Comparison of ENCODE assay signal across 17 mouse cellular contexts in genomic region chr11:79196876-79197845, GRCm38 (mm10). TPM values are rescaled to one million over a fixed set of nuclear protein-coding genes. Genes with fewer than 3 reads are reported as not detected.
DNase-seq lines count a peak whose midpoint lies in the region; ATAC-seq and TF ChIP-seq lines count a peak whose summit lies in the region.
"Had no signal": no experiment of that assay in that cellular context is flagged by ENCODE, and none has a peak within 500 bp of the region (broad histone marks: within the 10 kb centered on the region; RNA-seq: fewer than 3 reads in every experiment).

No protein-coding gene starts in this region.

- WGBS in heart, embryonic 16.5 days = 67% methylated on average over 13 of the region's 13 CpGs
- WGBS in heart, adult 2 months = 76% methylated on average over 13 of the region's 13 CpGs

- TF ChIP-seq CTCF in heart, adult 2 months (IDR thresholded peaks at IDR 0.05) = no peak
- no peak for TF ChIP-seq CTCF in C2C12 (IDR thresholded peaks at IDR 0.05; ENCODE audit: control insufficient read depth, insufficient read depth, insufficient read length)
- TF ChIP-seq CTCF in left cerebral cortex, adult 2 months (IDR thresholded peaks at IDR 0.05) = no peak

- H3ac ChIP-seq in C2C12 (ENCODE audit: control insufficient read depth, insufficient read length, low read depth) = peak overlapping the region; percentile 51

- H3K79me3 ChIP-seq in C2C12 (ENCODE audit: low read depth) = no peaks in the 10 kb centered on the region

- H3K27me3 ChIP-seq in heart, embryonic 16.5 days (ENCODE audit: control insufficient read depth, insufficient read depth, low read length) = no peaks in the 10 kb centered on the region
- no peaks in the 10 kb centered on the region for H3K27me3 ChIP-seq in heart, adult 2 months (ENCODE audit: control insufficient read depth, insufficient read depth, low read length)
- no peaks in the 10 kb centered on the region for H3K27me3 ChIP-seq in C2C12 (ENCODE audit: control insufficient read depth, insufficient read depth, insufficient read length)
- H3K27me3 ChIP-seq: forebrain, embryonic 13.5 days; liver, embryonic 15.5 days; neural tube, embryonic 15.5 days had no signal

- H3K27ac ChIP-seq in heart, embryonic 16.5 days (ENCODE audit: low read length) = peak overlapping the region; percentile 52
- H3K27ac ChIP-seq in heart, adult 2 months = no peak overlapping the region
- H3K27ac ChIP-seq in left cerebral cortex, adult 2 months = no peak overlapping the region
- H3K27ac ChIP-seq: forebrain, embryonic 13.5 days; hindbrain, embryonic 14.5 days; liver, embryonic 15.5 days; neural tube, embryonic 15.5 days had no signal

- no peaks in the 10 kb centered on the region for H3K79me2 ChIP-seq in heart, adult 2 months (replicated peaks; ENCODE audit: control insufficient read depth, insufficient read depth, low read length)
- H3K79me2 ChIP-seq in C2C12 (ENCODE audit: control insufficient read depth, insufficient read depth) = no peaks in the 10 kb centered on the region

- H3K36me3 ChIP-seq in heart, embryonic 16.5 days (ENCODE audit: control insufficient read depth, insufficient read depth) = no peaks in the 10 kb centered on the region
- no peaks in the 10 kb centered on the region for H3K36me3 ChIP-seq in heart, adult 2 months (ENCODE audit: control insufficient read depth, insufficient read depth, low read length)
- no peaks in the 10 kb centered on the region for H3K36me3 ChIP-seq in C2C12 (ENCODE audit: control insufficient read depth, insufficient read depth)
- H3K36me3 ChIP-seq: liver, embryonic 15.5 days; neural tube, embryonic 15.5 days had no signal

- H3K4me1 ChIP-seq in heart, embryonic 16.5 days (ENCODE audit: control insufficient read depth, insufficient read depth, low read length) = peaks cover 23% of the 10 kb centered on the region
- H3K4me1 ChIP-seq in heart, adult 2 months (ENCODE audit: control insufficient read depth, insufficient read depth, low read length) = peaks cover 1% of the 10 kb centered on the region
- H3K4me1 ChIP-seq: liver, embryonic 15.5 days had no signal

- no peak for DNase-seq in heart, adult 2 months
- DNase-seq in 3T3-L1 (ENCODE audit: low read depth, low spot score) = peak; percentile 77
- no peak for DNase-seq in left cerebral cortex, adult 2 months (ENCODE audit: extremely low spot score in 1 of 2, low spot score in 2 of 2)
- no peak for DNase-seq in embryo, embryonic 10.5 days (ENCODE audit: low spot score)
- DNase-seq: adrenal gland, postnatal 14 days; gastrocnemius, postnatal 14 days; kidney, adult 18-20 months; layer of hippocampus, postnatal 36 days; right cerebral cortex, postnatal 25 days had no signal

- intact Hi-C loops in heart, adult 2 months (cut with DNase I) = no loop called here
- intact Hi-C loops in left cerebral cortex, adult 2 months (cut with DNase I) = no loop called here

- no peak for ATAC-seq in heart, embryonic 16.5 days (replicated peaks; ENCODE audit: extremely low read depth, insufficient read depth, low FRiP score)
- ATAC-seq in granulocyte monocyte progenitor cell, adult 5-6 weeks (replicated peaks; ENCODE audit: poor library complexity, severe bottlenecking) = 0 out of 2 replicates have a peak, but pooled peaks have one; percentile 13
- ATAC-seq: forebrain, embryonic 13.5 days; midbrain, embryonic 16.5 days had no signal

- TF ChIP-seq EP300 in heart, adult 2 months (IDR thresholded peaks at IDR 0.05; ENCODE audit: insufficient read depth, low read depth, low read length) = no peak

- H3K9ac ChIP-seq in heart, embryonic 16.5 days (ENCODE audit: low read length) = peak overlapping the region; percentile 12; the same call in 1 of the 2 replicates
- H3K9ac ChIP-seq in heart, adult 2 months (ENCODE audit: low read depth, low read length) = no peak overlapping the region
- H3K9ac ChIP-seq: forebrain, embryonic 13.5 days; hindbrain, embryonic 14.5 days; liver, embryonic 15.5 days; neural tube, embryonic 15.5 days had no signal

- no peak overlapping the region for H3K4me2 ChIP-seq in heart, embryonic 16.5 days (ENCODE audit: low read depth, low read length)
- H3K4me2 ChIP-seq: forebrain, embryonic 13.5 days; hindbrain, embryonic 14.5 days; liver, embryonic 15.5 days; neural tube, embryonic 15.5 days had no signal

- no peak overlapping the region for H3K4me3 ChIP-seq in heart, embryonic 16.5 days (ENCODE audit: low read length)
- no peak overlapping the region for H3K4me3 ChIP-seq in heart, adult 2 months
- no peak overlapping the region for H3K4me3 ChIP-seq in C2C12 (ENCODE audit: insufficient read depth, poor library complexity, severe bottlenecking)
- H3K4me3 ChIP-seq in left cerebral cortex, adult 2 months = no peak overlapping the region
- H3K4me3 ChIP-seq: forebrain, embryonic 13.5 days; liver, embryonic 15.5 days; neural tube, embryonic 15.5 days had no signal

- TF ChIP-seq POLR2A in heart, adult 2 months (IDR thresholded peaks at IDR 0.05; ENCODE audit: insufficient read depth, low read depth, low read length) = no peak

- peaks cover 3% of the 10 kb centered on the region; the same call in 1 of the 2 replicates for H3K9me3 ChIP-seq in heart, embryonic 16.5 days (replicated peaks; ENCODE audit: control insufficient read depth, low read length)
- H3K9me3 ChIP-seq: forebrain, embryonic 13.5 days; liver, embryonic 15.5 days; neural tube, embryonic 15.5 days had no signal

TF ChIP-seq in C2C12, 6 proteins besides CTCF, POLR2A, EP300 and RAD21:
- peak; percentile 17 for TF ChIP-seq MYOD1 (IDR thresholded peaks at IDR 0.05; ENCODE audit: control insufficient read depth, insufficient read length, low read depth)
- TF ChIP-seq MAX (IDR thresholded peaks at IDR 0.05) = peak; percentile 97
- TF ChIP-seq MYOG (IDR thresholded peaks at IDR 0.05; ENCODE audit: control insufficient read depth, extremely low read depth, insufficient read length) = no peak

RNA-seq across cellular contexts. Expression of gene Ksr1, which starts 51.0 kb away (rescaled TPM):
- 3.3 TPM in 2 replicates for polyA plus RNA-seq in heart, embryonic 16.5 days (2015; fragmentation: Nextera tagmentation; extraction: Ambion mirVana)
- total RNA-seq in heart, adult 2 months (2021) = 1 to 10 TPM; 5.1 to 7.0 TPM
- polyA plus RNA-seq in heart, adult 2 months (2012; rRNA removed) = 6.7 and 7.8 TPM in 2 replicates
- 4.8 TPM for polyA plus RNA-seq in C2C12 (2012; fragmentation: generic; extraction: Trizol)
- 8.1 and 19.2 TPM in 2 replicates for total RNA-seq in granulocyte monocyte progenitor cell, adult 5-6 weeks (2014; fragmentation: Nextera tagmentation)
- total RNA-seq in granulocyte monocyte progenitor cell, adult 5-6 weeks (2017) = 5.4 and 8.2 TPM in 2 replicates
- total RNA-seq in left cerebral cortex, adult 2 months (2021) = 10 to 100 TPM; 57.2 to 59.8 TPM

RNA-seq across cellular contexts. Expression of gene Wsb1, which starts 57.3 kb away (rescaled TPM):
- polyA plus RNA-seq in heart, embryonic 16.5 days (2015; fragmentation: Nextera tagmentation; extraction: Ambion mirVana) = 121 and 123 TPM in 2 replicates
- 10 to 100 TPM; 11.3 to 16.3 TPM for total RNA-seq in heart, adult 2 months (2021)
- polyA plus RNA-seq in heart, adult 2 months (2012; rRNA removed) = 19.0 and 36.4 TPM in 2 replicates
- polyA plus RNA-seq in C2C12 (2012; fragmentation: generic; extraction: Trizol) = 38.5 TPM
- total RNA-seq in granulocyte monocyte progenitor cell, adult 5-6 weeks (2014; fragmentation: Nextera tagmentation) = 123 and 152 TPM in 2 replicates
- 153 and 170 TPM in 2 replicates for total RNA-seq in granulocyte monocyte progenitor cell, adult 5-6 weeks (2017)
- 10 to 100 TPM; 85.9 to 87.5 TPM for total RNA-seq in left cerebral cortex, adult 2 months (2021)

Comparison
In these comparisons a context has a peak if more than half of its experiments do, and no peak if none do; other contexts are left out.
1. RNA of gene Wsb1, which starts 57.3 kb away (total RNA-seq): 123 to 170 TPM in granulocyte monocyte progenitor cell, adult 5-6 weeks and 85.9 to 87.5 TPM in left cerebral cortex, adult 2 months; 11.3 to 16.3 TPM in heart, adult 2 months; every median in the first group is over 4 times any median in the second.